ENCODE assay signal across 8 mouse cellular contexts in the genomic region with DNA sequence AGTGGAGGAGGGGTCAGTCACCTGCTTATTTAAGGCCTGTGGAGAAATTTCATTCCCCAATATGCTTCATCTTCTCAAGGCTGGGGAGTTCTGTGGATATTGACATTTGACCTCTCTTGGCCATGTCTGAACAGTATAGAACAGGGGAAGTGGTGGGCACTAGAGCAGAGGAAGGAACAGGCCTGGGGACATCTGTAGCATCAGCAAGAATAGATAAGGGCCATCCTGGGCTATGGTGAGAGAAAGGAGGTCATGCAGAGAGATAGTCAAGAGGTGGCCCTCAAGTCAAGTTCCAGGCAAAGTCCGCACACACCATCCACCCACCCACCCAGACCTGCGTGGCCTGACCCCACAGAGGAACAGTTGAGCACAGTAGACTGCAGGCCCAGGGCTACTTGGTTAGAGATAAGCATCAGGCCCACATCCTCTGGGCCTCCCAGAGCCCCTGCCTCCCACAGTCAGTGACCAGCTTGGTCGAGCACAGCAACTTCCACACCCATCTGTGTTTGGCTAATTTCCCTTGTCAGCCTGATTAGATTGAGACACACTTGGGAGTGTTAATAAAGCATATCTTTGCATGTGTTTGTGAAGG. TPM values are rescaled to one million over a fixed set of nuclear protein-coding genes. Genes with fewer than 3 reads are reported as not detected.
DNase-seq lines count a peak whose midpoint lies in the region; ATAC-seq and TF ChIP-seq lines count a peak whose summit lies in the region.

No protein-coding gene starts in this region.

- no peak overlapping the region for H3K4me3 ChIP-seq in lung, embryonic 16.5 days (ENCODE audit: low read length)
- H3K4me3 ChIP-seq in lung, adult 2 months (replicated peaks; ENCODE audit: extremely low read depth, low read depth, low read length), result no peak overlapping the region
- H3K4me3 ChIP-seq in hindbrain, embryonic 10.5 days, result no peak overlapping the region
- no peak overlapping the region for H3K4me3 ChIP-seq in olfactory bulb, adult 2 months (ENCODE audit: insufficient read depth, low read depth, low read length)

- peak; percentile 37 to 49 for DNase-seq in cerebellum, adult 18-20 months
- no peak for DNase-seq in lung, adult 2 months
- DNase-seq in hindbrain, embryonic 10.5 days (ENCODE audit: low spot score), result no peak
- no peak for DNase-seq in urinary bladder, postnatal 4 days (ENCODE audit: low spot score in 2 of 2)
- DNase-seq in adrenal gland, postnatal 4 days (ENCODE audit: low spot score in 2 of 2), result no peak

- H3K9me3 ChIP-seq in lung, embryonic 16.5 days (ENCODE audit: control insufficient read depth, low read length), result no peaks in the 10 kb centered on the region
- H3K9me3 ChIP-seq in hindbrain, embryonic 10.5 days, result no peaks in the 10 kb centered on the region

- H3K36me3 ChIP-seq in lung, embryonic 16.5 days (ENCODE audit: control insufficient read depth, insufficient read depth, low read length), result peaks cover 25% of the 10 kb centered on the region
- H3K36me3 ChIP-seq in hindbrain, embryonic 10.5 days, result peaks cover 49% of the 10 kb centered on the region

- H3K27me3 ChIP-seq in lung, embryonic 16.5 days (ENCODE audit: control insufficient read depth, insufficient read depth, low read depth, low read length), result no peaks in the 10 kb centered on the region
- no peaks in the 10 kb centered on the region for H3K27me3 ChIP-seq in hindbrain, embryonic 10.5 days (ENCODE audit: insufficient read depth, poor library complexity, severe bottlenecking)

- 34% methylated on average over 3 of the region's 3 CpGs for WGBS in lung, embryonic 16.5 days
- WGBS in lung, adult 2 months, result 46% methylated on average over 3 of the region's 3 CpGs
- WGBS in hindbrain, embryonic 10.5 days, result 79% methylated on average over 3 of the region's 3 CpGs
- WGBS in olfactory bulb, adult 2 months, result 55% methylated on average over 3 of the region's 3 CpGs

- no peak for ATAC-seq in cerebellum, adult (ENCODE audit: insufficient number of reproducible peaks, low FRiP score, low TSS enrichment)
- peak; percentile 45 for ATAC-seq in lung, embryonic 16.5 days (ENCODE audit: low read depth)

- no peak overlapping the region for H3K9ac ChIP-seq in lung, embryonic 16.5 days (ENCODE audit: low read length)

- peaks cover 51% of the 10 kb centered on the region for H3K4me1 ChIP-seq in lung, embryonic 16.5 days (replicated peaks; ENCODE audit: control insufficient read depth, insufficient read depth, low read length)
- peaks cover 4% of the 10 kb centered on the region for H3K4me1 ChIP-seq in lung, adult 2 months (ENCODE audit: control insufficient read depth, insufficient read depth, low read length)
- peaks cover 57% of the 10 kb centered on the region for H3K4me1 ChIP-seq in hindbrain, embryonic 10.5 days (replicated peaks)
- H3K4me1 ChIP-seq in olfactory bulb, adult 2 months (ENCODE audit: control insufficient read depth, insufficient read depth, low read length), result peaks cover 63% of the 10 kb centered on the region

- no peak overlapping the region; the same call in 1 of the 2 replicates for H3K27ac ChIP-seq in lung, embryonic 16.5 days (ENCODE audit: low read length)
- peak overlapping the region; percentile 53; the same call in 1 of the 2 replicates for H3K27ac ChIP-seq in hindbrain, embryonic 10.5 days
- H3K27ac ChIP-seq in olfactory bulb, adult 2 months (ENCODE audit: insufficient read depth, low read depth, low read length), result peak overlapping the region; percentile 60; the same call in 1 of the 2 replicates

- no peak for TF ChIP-seq POLR2A in lung, adult 2 months (IDR thresholded peaks at IDR 0.05; ENCODE audit: borderline replicate concordance, extremely low read depth, low read depth, low read length)
- TF ChIP-seq POLR2A in olfactory bulb, adult 2 months (IDR thresholded peaks at IDR 0.05; ENCODE audit: insufficient read depth, low read depth, low read length), result no peak

- H3K4me2 ChIP-seq in lung, embryonic 16.5 days (ENCODE audit: low read depth, low read length), result no peak overlapping the region

- no peak for TF ChIP-seq CTCF in lung, adult 2 months (IDR thresholded peaks at IDR 0.05; ENCODE audit: insufficient read depth, low read length)
- TF ChIP-seq CTCF in olfactory bulb, adult 2 months (IDR thresholded peaks at IDR 0.05; ENCODE audit: insufficient read depth, low read depth, low read length), result no peak

RNA-seq across cellular contexts. Expression of gene Itm2c, which starts 7.5 kb away (rescaled TPM):
- 210 and 215 TPM in 2 replicates for polyA plus RNA-seq in lung, embryonic 16.5 days (2015; fragmentation: Nextera tagmentation; extraction: Ambion mirVana)
- 232 and 319 TPM in 2 replicates for polyA plus RNA-seq in lung, adult 2 months (2012; rRNA removed)
- polyA plus RNA-seq in hindbrain, embryonic 10.5 days (2016; fragmentation: Nextera tagmentation; extraction: Ambion mirVana), result 146 and 151 TPM in 2 replicates
- not detected in 2 replicates for polyA plus RNA-seq in olfactory bulb, adult 2 months (2012; ENCODE audit: insufficient read depth, insufficient read length, low replicate concordance, missing spikeins)
- total RNA-seq in adrenal gland, postnatal 4 days (2021), result 100 to 1,000 TPM; 412 to 422 TPM

RNA-seq across cellular contexts. Expression of gene 4933407L21Rik, which starts 26.7 kb away (rescaled TPM):
- 0.25 and 0.39 TPM in 2 replicates for polyA plus RNA-seq in lung, embryonic 16.5 days (2015; fragmentation: Nextera tagmentation; extraction: Ambion mirVana)
- polyA plus RNA-seq in lung, adult 2 months (2012; rRNA removed), result not detected in 2 replicates
- polyA plus RNA-seq in hindbrain, embryonic 10.5 days (2016; fragmentation: Nextera tagmentation; extraction: Ambion mirVana), result 0.43 and 0.51 TPM in 2 replicates
- not detected in 2 replicates for polyA plus RNA-seq in olfactory bulb, adult 2 months (2012; ENCODE audit: insufficient read depth, insufficient read length, low replicate concordance, missing spikeins)
- total RNA-seq in adrenal gland, postnatal 4 days (2021), result 1 to 10 TPM in 1 of 2 experiments, under 1 TPM in 1; 0.45 to 1.1 TPM

RNA-seq across cellular contexts. Expression of gene Gpr55, which starts 59.2 kb away (rescaled TPM):
- polyA plus RNA-seq in lung, embryonic 16.5 days (2015; fragmentation: Nextera tagmentation; extraction: Ambion mirVana), result 0.05 TPM in 1 of 2 replicates, not detected in the other
- 0.49 and 0.58 TPM in 2 replicates for polyA plus RNA-seq in lung, adult 2 months (2012; rRNA removed)
- polyA plus RNA-seq in hindbrain, embryonic 10.5 days (2016; fragmentation: Nextera tagmentation; extraction: Ambion mirVana), result not detected in 2 replicates
- polyA plus RNA-seq in olfactory bulb, adult 2 months (2012; ENCODE audit: insufficient read depth, insufficient read length, low replicate concordance, missing spikeins), result not detected in 2 replicates
- total RNA-seq in adrenal gland, postnatal 4 days (2021), result under 1 TPM; 0.59 to 0.73 TPM

Comparison
In these comparisons a context has a peak if more than half of its experiments do, and no peak if none do; other contexts are left out.
1. DNase-seq: peak in cerebellum, adult 18-20 months (2 of 2); none in lung, adult 2 months (single experiment), hindbrain, embryonic 10.5 days (single experiment), urinary bladder, postnatal 4 days (0 of 2) and adrenal gland, postnatal 4 days (0 of 2).